Mouse (Mus musculus): ENCODE measurements around the gene Cenpq. TPM values are rescaled to one million over a fixed set of nuclear protein-coding genes. Genes with fewer than 3 reads are reported as not detected.

Cenpq gene
- 29.5 TPM for polyA plus RNA-seq (2014; fragmentation: Illumina TruSeq; extraction: RNeasy Lipid Tissue Mini Kit (QIAGEN cat#74804); ENCODE audit: low replicate concordance)

GRCm38 (mm10) chr17:40934420-40935231, at the start of gene Cenpq, which contains the start of gene Mut:
Cenpq (minus strand) TSS chr17:40935047.
Mut (plus strand) TSS chr17:40934685.

GRCm38 (mm10) chr17:40914250-40914649, 20.6 kb downstream of the Cenpq start, which contains the start of gene Glyatl3:
Glyatl3 (minus strand) TSS chr17:40914350.

GRCm38 (mm10) chr17:40879924-40880691, 54.7 kb downstream of the Cenpq start, which contains the start of gene 9130008F23Rik:
9130008F23Rik (minus strand) TSS chr17:40880559.

Other genes starting within 250 kb of the Cenpq start
- not detected for gene Esp1, start 207.9 kb downstream of the Cenpq start, polyA plus RNA-seq (2014; fragmentation: Illumina TruSeq; extraction: RNeasy Lipid Tissue Mini Kit (QIAGEN cat#74804); ENCODE audit: low replicate concordance)
- 2.1 TPM for gene Crisp2, start 128.0 kb downstream of the Cenpq start, polyA plus RNA-seq (2014; fragmentation: Illumina TruSeq; extraction: RNeasy Lipid Tissue Mini Kit (QIAGEN cat#74804); ENCODE audit: low replicate concordance)
- gene Rhag, start 123.9 kb downstream of the Cenpq start, polyA plus RNA-seq (2014; fragmentation: Illumina TruSeq; extraction: RNeasy Lipid Tissue Mini Kit (QIAGEN cat#74804); ENCODE audit: low replicate concordance): not detected
- gene 9130008F23Rik, start 54.5 kb downstream of the Cenpq start, polyA plus RNA-seq (2014; fragmentation: Illumina TruSeq; extraction: RNeasy Lipid Tissue Mini Kit (QIAGEN cat#74804); ENCODE audit: low replicate concordance): 23.5 TPM
- gene Glyatl3, start 20.7 kb downstream of the Cenpq start, polyA plus RNA-seq (2014; fragmentation: Illumina TruSeq; extraction: RNeasy Lipid Tissue Mini Kit (QIAGEN cat#74804); ENCODE audit: low replicate concordance): not detected
- gene Mut, start 362 bp downstream of the Cenpq start, polyA plus RNA-seq (2014; fragmentation: Illumina TruSeq; extraction: RNeasy Lipid Tissue Mini Kit (QIAGEN cat#74804); ENCODE audit: low replicate concordance): 64.9 TPM

All from small intestine, adult 10 weeks (tissue).